Mouse (Mus musculus): ENCODE results near the gene Gm21974. TPM values are rescaled to one million over a fixed set of nuclear protein-coding genes. Genes with fewer than 3 reads are reported as not detected.

Gene Gm21974
- total RNA-seq (2012; rRNA removed) (not detected in 2 replicates), polyA plus RNA-seq (2012; ENCODE audit: insufficient read depth in 1 of 2, insufficient read length in 2 of 2, low read depth in 1 of 2, low replicate concordance in 2 of 2, missing spikeins in 1 of 2) (not detected)

GRCm38 (mm10) chr7:127895442-127895841 is at the start of gene Gm21974, which contains the start of gene Vkorc1:
Gene Gm21974, minus strand, starts transcription at chr7:127895454.
Gene Vkorc1, minus strand, starts transcription at chr7:127895617.
- peak within 1 kb of the TSS; percentile 62 to 75 for H3K4me3 ChIP-seq (ENCODE audit: control insufficient read depth in 1 of 2, insufficient read depth in 1 of 2, low read depth in 2 of 2, low read length in 2 of 2)
- H3K79me2 ChIP-seq (ENCODE audit: control insufficient read depth, insufficient read depth, low read length, poor library complexity): no peaks in the 10 kb centered on the region
- peak; percentile 96 for DNase-seq (ENCODE audit: low read depth, low spot score)
- H3K9ac ChIP-seq (ENCODE audit: control insufficient read depth, low read depth, low read length, poor library complexity, severe bottlenecking): peak within 1 kb of the TSS; percentile 76
- no peaks in the 10 kb centered on the region for H3K9me3 ChIP-seq (replicated peaks; ENCODE audit: insufficient read depth, low read length)
- H3K27ac ChIP-seq (ENCODE audit: control insufficient read depth, low read depth, low read length): peak within 1 kb of the TSS; percentile 30
- peaks cover 0 to 22% of the 10 kb centered on the region in 2 experiments; a peak in 2 of 4 replicates for H3K36me3 ChIP-seq (ENCODE audit: control insufficient read depth in 1 of 2, insufficient read depth in 2 of 2, low read length in 2 of 2)
- H3K27me3 ChIP-seq (ENCODE audit: control insufficient read depth in 1 of 2, insufficient read depth in 2 of 2, low read length in 2 of 2): no peaks in the 10 kb centered on the region
- peaks cover 23 to 41% of the 10 kb centered on the region in 2 experiments for H3K4me1 ChIP-seq (ENCODE audit: control insufficient read depth in 1 of 2, insufficient read depth in 2 of 2, low read length in 2 of 2)
- TF ChIP-seq UBTF (IDR thresholded peaks at IDR 0.05; ENCODE audit: borderline replicate concordance, insufficient read depth, low read depth, low read length) (no peak), TAL1 (IDR thresholded peaks at IDR 0.05; ENCODE audit: low read length) (no peak), E2F4 (IDR thresholded peaks at IDR 0.05; ENCODE audit: borderline replicate concordance, low read depth, low read length) (no peak), SMC3 (IDR thresholded peaks at IDR 0.05; ENCODE audit: low read depth, low read length) (peak; percentile 32; the same call in 1 of the 2 replicates), MYB (IDR thresholded peaks at IDR 0.05; ENCODE audit: low read depth, low read length) (no peak), RAD21 (IDR thresholded peaks at IDR 0.05; ENCODE audit: low read depth, low read length) (no peak; the same call in none of the 2 replicates), USF1 (IDR thresholded peaks at IDR 0.05; ENCODE audit: low read depth, low read length) (0 out of 2 replicates have a peak, but pooled peaks have one; percentile 33), HCFC1 (IDR thresholded peaks at IDR 0.05; ENCODE audit: low read depth, low read length) (peak; percentile 98), TCF12 (IDR thresholded peaks at IDR 0.05; ENCODE audit: low read depth, low read length) (peak; percentile 54), EP300 (IDR thresholded peaks at IDR 0.05; ENCODE audit: low read depth in 1 of 2, low read length in 2 of 2) (no peak; a peak in 1 of 4 replicates), MXI1 (IDR thresholded peaks at IDR 0.05; ENCODE audit: low read depth, low read length) (peak; percentile 95), ZNF384 (IDR thresholded peaks at IDR 0.05; ENCODE audit: low read depth, low read length) (no peak), ELF1 (IDR thresholded peaks at IDR 0.05; ENCODE audit: low read depth, low read length) (peak; percentile 87), MEF2A (IDR thresholded peaks at IDR 0.05; ENCODE audit: extremely low read depth, insufficient replicate concordance, low read depth, low read length, poor library complexity, severe bottlenecking) (no peak), TBP (IDR thresholded peaks at IDR 0.05; ENCODE audit: low read depth, low read length) (peak; percentile 23; the same call in 1 of the 2 replicates), KAT2A (conservative IDR thresholded peaks at IDR 0.05; ENCODE audit: low read depth, low read length) (peak; percentile 95), POLR2AphosphoS2 (IDR thresholded peaks at IDR 0.05; ENCODE audit: low read length) (peak; percentile 78), NRF1 (IDR thresholded peaks at IDR 0.05; ENCODE audit: insufficient read depth, low read depth, low read length, poor library complexity, severe bottlenecking) (peak; percentile 32; the same call in 1 of the 2 replicates), RCOR1 (IDR thresholded peaks at IDR 0.05; ENCODE audit: low read depth, low read length) (no peak), MAX (IDR thresholded peaks at IDR 0.05; ENCODE audit: low read length) (peak; percentile 91), CTCF (IDR thresholded peaks at IDR 0.05 in 2 of 3, conservative IDR thresholded peaks at IDR 0.05 in 1 of 3; ENCODE audit: control insufficient read depth in 1 of 3, insufficient read depth in 1 of 3, low read depth in 2 of 3, low read length in 3 of 3, poor library complexity in 1 of 3, severe bottlenecking in 1 of 3) (peak in 1 of 3 experiments; percentile 26; a peak in 2 of 6 replicates), GABPA (IDR thresholded peaks at IDR 0.05; ENCODE audit: low read depth, low read length) (no peak), ZC3H11A (IDR thresholded peaks at IDR 0.05; ENCODE audit: low read depth, low read length) (no peak), CHD2 (IDR thresholded peaks at IDR 0.05; ENCODE audit: low read length) (no peak; the same call in 1 of the 2 replicates), GATA1 (IDR thresholded peaks at IDR 0.05; ENCODE audit: low read depth, low read length) (peak; percentile 94), POLR2AphosphoS5 (IDR thresholded peaks at IDR 0.05; ENCODE audit: borderline replicate concordance, low read depth, low read length) (no peak), JUND (IDR thresholded peaks at IDR 0.05; ENCODE audit: low read depth, low read length) (no peak), USF2 (IDR thresholded peaks at IDR 0.05; ENCODE audit: borderline replicate concordance in 1 of 2, insufficient read depth in 1 of 2, low read depth in 1 of 2, low read length in 2 of 2) (no peak), MAZ (IDR thresholded peaks at IDR 0.05; ENCODE audit: low read depth, low read length) (peak; percentile 55; the same call in 1 of the 2 replicates), CHD1 (IDR thresholded peaks at IDR 0.05; ENCODE audit: low read depth, low read length) (no peak), MYC (IDR thresholded peaks at IDR 0.05; ENCODE audit: low read depth, low read length) (peak; percentile 64), BHLHE40 (IDR thresholded peaks at IDR 0.05; ENCODE audit: borderline replicate concordance, low read depth, low read length) (peak; percentile 85), NELFE (IDR thresholded peaks at IDR 0.05; ENCODE audit: low read depth, low read length) (peak; percentile 52; the same call in 1 of the 2 replicates), ZKSCAN1 (IDR thresholded peaks at IDR 0.05; ENCODE audit: low read depth, low read length) (no peak), ETS1 (IDR thresholded peaks at IDR 0.05; ENCODE audit: low read depth, low read length) (0 out of 2 replicates have a peak, but pooled peaks have one; percentile 34), ZMIZ1 (IDR thresholded peaks at IDR 0.05; ENCODE audit: low read depth, low read length) (no peak)

Data from MEL (cell line).